Mouse (Mus musculus) adrenal gland, adult 2 months (tissue): Measurements from ENCODE around the gene Nlrp6. TPM values are rescaled to one million over a fixed set of nuclear protein-coding genes. Genes with fewer than 3 reads are reported as not detected.
A peak's percentile ranks its signal among the peaks of the same experiment; 100 is the strongest.

ENCODE experiments used
- DNase-seq: peaks from one replicate; pipeline ENCODE4 v3.0.0; 2021
- polyA plus RNA-seq: library from polyadenylated mRNA; depleted of rRNA; stranded (reverse); fragments of >200 nt; gene quantifications from 2 replicates; pipeline ENCODE4 v1.2.3, GENCODE M21; 2012
- total RNA-seq, 2 experiments: library from RNA; stranded (reverse); gene quantifications; 2 replicates each; pipeline ENCODE4 v1.2.3; 2021

The Nlrp6 gene
- total and polyA plus RNA-seq, 3 experiments: 0.62 to 2.0 (median 1.0) TPM

DNA sequence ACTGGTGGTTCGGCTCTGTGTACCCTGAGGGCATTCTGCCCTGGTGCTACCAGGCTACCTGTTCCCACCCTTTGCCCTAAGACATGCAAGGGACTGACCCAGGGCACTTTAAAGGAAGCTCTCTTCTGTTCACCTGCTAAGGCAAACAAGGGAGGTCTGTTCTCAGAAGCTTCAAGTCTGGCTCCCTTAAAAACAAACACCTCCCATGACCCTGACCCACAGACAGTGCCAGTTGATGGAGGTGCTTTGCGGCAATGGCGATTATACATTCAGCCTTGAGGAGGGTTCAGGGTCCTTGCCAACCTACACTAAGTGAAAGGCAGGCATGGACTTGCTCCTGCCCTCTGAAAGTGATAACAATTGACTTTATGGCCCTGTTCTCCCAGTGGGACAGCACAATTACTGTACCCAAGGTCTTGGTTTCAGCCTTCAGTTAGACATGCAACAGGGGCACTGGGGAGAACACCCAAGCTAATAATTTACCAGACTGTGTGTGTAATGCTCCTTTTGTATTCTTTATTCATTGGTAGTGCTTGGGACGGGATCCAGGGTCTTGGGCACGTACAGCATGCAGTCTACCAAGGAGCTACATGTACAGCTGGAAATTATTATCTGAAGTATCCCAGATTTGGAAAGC lies 7.7 kb upstream of the Nlrp6 start:
- no peak for DNase-seq

DNA sequence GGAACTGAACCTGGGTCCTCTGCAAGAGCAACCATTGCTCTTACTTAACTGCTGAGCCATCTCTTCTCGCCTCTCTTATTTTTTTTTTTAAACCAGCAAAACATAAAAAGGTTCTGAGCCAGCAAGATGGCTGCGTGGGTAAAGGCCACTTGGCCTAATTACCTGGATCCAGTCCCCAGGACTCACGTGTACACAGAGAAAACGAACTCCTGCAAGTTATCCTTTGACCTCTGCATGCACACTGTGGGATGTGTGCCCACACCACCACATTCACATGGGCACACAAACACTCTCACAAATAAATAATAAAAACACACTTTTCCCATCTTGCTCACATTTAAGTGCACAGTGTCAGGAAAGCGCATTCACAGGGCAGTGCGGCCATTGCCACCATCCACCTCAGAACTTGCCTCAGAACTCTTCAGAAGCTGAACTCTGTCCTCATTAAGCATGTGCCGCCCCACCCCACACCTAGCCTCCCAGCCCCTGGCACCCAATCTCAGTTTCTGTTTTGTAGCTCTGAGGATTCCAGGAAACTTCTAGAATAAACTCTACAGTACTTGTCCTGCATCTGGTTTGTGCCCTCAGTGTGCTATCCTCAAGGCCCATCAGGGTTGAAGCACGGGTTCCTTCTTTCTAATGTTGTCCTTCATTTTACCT lies 6.5 kb upstream of the Nlrp6 start:
- no peak for DNase-seq

DNA sequence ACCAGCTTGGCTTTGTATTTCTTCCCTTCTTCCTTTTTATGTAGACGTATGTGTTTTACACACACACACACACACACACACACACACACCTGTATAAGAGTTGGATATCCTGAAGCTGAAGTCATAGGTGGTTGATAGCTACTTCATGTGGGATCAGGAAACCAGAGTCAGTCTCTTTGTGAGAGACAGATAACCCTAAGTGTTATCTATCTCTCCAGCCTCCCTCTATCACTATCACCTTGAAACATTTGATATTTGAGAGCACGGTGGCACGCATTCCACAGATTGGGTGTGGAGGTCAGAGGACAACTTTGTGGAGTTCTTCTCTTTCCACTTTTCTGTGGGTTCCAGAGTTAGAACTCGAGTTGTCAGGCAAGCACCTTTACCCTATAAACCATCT lies 791 bp upstream of the Nlrp6 start:
- no peak for DNase-seq

DNA sequence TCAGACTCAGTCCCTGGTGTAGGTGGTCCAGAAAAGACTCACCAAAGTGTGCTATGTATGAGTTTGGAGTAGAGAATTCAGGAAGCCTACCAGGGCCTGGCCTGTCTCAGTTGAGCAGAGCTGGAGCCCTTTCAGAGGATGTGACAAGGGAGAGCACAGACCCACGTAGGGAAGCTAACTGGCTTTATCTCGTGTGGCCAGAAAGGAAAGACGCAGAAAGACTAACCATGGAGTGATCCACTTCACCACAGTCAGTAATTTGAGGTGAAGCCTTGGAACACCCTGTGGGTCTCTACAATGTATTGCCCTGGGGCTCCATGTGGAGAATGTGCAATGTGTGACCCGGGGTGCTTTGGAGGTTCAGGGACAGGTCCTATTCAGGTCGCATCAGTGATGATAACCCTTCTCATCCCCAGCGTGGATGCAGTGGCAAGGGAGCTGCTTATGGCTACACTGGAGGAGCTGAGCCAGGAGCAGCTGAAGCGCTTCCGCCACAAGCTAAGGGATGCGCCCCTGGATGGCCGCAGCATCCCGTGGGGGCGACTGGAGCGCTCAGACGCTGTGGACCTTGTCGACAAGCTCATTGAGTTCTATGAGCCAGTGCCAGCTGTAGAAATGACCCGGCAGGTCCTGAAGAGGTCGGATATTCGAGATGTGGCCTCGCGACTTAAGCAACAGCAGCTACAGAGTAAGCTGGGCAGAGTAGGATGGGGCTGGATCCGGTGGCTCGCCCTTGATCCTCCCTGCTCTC lies 698 bp downstream of the Nlrp6 start:
- DNase-seq: no peak

DNA sequence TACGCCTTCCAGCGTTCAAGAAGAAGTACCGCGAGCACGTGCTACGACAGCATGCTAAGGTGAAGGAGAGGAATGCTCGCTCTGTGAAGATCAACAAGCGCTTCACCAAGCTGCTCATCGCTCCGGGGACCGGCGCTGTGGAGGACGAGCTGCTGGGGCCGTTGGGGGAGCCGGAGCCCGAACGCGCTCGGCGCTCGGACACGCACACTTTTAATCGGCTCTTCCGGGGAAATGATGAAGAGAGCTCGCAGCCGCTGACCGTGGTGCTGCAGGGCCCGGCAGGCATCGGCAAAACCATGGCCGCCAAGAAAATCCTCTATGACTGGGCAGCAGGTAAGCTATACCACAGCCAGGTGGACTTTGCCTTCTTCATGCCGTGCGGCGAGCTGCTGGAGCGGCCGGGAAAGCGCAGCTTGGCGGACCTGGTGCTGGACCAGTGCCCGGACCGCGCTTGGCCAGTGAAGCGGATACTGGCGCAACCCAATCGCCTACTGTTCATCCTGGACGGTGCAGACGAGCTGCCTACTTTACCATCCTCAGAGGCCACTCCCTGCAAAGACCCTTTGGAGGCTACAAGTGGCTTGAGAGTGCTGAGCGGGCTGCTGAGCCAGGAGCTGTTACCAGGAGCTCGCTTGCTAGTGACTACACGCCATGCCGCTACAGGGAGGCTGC lies 1.8 kb downstream of the Nlrp6 start:
- DNase-seq: peak; percentile 78

DNA sequence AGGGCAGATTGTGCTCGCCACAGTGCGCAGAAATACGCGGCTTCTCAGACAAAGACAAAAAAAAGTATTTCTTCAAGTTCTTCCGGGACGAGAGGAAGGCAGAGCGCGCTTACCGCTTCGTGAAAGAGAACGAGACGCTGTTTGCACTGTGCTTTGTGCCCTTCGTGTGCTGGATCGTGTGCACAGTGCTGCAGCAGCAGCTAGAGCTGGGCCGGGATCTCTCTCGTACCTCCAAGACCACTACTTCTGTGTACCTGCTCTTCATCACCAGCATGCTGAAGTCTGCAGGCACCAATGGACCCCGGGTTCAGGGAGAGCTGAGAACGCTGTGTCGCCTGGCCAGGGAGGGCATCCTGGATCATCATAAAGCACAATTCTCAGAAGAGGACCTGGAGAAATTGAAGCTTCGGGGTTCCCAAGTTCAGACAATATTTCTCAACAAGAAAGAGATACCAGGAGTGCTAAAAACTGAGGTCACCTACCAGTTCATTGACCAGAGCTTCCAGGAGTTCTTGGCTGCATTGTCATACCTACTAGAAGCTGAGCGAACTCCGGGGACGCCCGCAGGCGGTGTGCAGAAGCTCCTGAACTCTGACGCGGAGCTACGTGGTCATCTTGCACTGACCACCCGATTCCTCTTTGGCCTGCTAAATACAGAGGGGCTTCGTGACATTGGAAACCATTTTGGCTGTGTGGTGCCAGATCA lies 2.5 kb downstream of the Nlrp6 start:
- no peak for DNase-seq

DNA sequence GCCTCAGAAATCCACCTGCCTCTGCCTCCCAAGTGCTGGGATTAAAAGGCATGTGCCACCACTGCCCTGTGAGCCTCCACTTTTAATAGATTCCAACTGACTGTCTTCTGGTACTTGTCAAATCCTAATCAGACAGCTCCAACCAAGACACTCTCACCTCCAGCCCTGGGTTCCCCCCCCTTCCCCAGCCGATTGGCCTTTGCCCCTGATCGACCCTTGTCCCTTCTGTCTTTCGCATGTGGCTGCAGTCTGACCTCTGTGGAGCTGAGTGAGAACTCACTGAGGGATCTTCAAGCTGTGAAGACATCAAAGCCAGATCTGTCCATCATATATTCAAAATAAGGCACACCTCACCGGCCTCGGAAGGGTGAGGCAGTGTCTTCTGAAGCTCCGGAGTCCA lies 6.5 kb downstream of the Nlrp6 start:
- DNase-seq: no peak

DNA sequence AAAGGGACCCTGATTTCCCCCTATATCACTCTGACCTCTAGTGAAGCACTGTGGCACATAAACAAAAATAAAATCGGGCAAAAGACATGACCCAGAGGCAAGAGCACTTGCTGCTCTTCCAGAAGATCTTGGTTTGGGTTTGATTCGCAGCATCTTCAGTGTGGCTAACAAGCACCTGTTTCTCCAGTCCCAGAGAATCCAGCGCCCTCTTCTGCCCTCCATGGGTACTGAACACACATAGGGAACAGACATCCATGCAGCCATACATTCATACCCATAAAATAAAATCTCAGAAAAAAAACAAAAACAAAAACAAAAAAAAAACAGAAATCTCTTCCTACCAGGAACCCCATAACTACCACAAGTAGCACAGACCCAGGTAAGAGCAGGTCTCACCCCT lies 17.7 kb downstream of the Nlrp6 start:
- no peak for DNase-seq

DNA sequence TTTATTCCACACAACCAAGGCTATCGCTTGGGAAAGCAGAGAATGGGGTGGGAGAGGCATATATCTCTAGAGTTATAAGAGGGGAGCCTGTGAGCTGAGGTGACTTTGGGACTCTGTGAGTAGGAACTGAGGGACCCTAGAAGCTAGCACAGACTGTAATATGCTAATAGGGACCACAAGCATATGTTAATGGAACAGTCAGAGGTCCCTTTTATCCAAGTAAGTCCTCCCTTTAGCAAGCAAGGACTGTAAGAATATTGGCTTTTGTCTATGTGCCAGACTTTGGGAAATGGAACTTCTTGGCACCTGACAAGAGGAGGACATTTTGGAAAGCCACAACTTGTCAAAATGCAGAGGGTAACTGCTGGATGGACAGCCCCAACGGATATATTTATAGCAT lies 18.2 kb downstream of the Nlrp6 start:
- DNase-seq: no peak

DNA sequence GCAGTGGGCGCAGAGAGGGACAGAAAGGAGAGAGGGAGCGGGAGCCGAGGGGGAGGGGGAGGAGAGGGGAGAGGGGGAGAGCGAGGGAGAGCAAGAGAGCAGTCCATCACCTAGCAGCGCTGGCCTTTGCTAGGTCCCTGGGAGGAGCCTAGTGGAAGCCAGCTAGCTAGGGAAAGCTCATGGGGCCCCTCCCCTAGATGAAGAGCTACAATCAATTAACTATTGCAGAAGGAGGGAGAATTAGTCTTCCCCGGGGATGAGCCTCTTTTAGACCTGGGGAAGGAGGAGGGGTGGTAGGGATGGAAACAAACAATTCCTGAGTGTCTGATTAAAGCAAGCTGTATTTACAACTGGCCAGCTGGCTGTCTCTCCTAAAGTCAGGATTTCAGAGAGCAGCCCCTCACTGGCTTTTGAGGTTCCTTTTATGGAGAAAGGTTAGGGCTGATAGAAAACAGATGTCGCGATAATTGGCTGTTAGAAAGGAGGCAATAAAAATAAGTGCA lies 19.0 kb downstream of the Nlrp6 start:
- DNase-seq: no peak

DNA sequence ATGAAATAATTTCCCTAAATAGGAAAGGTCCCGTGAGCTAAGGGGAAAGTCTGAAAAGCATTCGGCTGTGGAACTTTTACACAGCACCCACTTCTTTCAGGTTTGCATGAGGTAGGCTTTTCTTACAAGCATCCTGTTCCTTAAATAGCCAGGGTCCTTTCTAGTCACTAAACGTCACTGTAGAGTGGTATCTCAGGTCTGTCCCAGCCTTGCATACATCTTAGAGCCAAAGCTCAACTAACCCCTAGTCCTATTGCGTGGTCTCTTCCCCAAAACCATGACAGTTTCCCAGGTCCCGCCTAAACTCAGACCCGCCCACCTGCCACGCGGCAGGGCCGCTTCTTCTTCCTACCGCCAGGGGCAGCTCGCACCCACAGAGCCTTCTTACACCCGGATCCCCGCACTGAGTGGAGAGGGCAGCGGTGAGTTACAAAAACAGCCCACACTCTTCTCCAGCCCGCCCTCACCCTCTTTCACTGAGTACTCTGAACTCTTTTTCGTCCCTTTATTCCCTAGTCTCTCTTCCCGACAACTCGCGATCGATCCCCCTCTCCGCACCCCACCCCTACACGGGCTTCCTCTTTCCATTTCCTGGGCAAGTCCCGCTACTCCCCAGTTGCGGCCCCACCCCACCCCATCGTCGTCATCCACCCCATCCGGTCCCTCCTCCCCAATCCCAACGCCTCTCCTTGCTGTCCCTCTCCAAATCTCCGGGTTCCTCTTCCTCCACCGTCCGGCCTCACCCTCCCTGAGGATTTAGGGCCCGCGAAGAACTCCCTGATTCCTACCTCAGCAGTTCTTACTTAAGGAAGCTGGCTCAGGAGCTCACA lies 20.7 kb downstream of the Nlrp6 start, which contains the start of gene Pgghg:
Gene Pgghg (plus strand): TSS at position 170 of the 830 bp plus-strand sequence.
- DNase-seq: peak; percentile 94

DNA sequence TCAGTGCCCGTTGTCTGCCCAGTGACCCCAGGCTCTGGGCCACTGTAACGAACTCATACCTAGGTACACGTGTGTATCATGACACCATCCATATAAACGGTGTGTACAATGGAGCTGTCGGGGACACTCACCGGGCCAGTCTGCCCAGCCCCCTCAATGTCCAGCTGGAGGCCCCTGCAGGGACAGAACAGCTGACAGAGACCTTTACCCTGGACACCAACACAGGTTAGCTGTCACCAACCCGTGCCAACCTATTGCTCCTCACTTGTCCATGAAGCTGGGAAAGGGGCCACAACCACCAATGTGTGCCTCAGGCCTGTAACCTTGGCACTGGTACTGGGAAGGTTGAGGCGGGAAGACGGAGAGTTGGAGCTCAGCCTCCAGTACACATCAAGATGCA lies 21.6 kb downstream of the Nlrp6 start:
- peak; percentile 50 for DNase-seq

DNA sequence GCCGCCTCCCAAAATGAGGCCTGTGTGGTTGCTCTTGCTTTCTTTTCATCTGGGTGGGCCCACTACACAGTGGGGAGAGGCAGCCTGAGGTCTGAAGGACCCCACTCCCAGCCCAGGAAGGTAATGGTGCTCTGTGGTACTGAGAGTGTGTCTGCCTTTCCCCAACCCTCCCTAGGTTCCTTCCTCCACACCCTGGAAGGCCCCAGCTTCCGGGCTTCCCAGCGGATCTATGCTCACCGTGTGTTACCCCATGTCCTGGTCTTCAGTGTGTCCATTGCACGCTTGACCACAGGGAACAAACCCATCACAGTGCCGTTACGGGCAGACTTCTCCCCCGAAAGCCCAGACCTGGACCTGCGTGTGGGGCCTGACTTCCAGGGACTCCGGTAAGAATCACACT lies 22.1 kb downstream of the Nlrp6 start:
- no peak for DNase-seq

DNA sequence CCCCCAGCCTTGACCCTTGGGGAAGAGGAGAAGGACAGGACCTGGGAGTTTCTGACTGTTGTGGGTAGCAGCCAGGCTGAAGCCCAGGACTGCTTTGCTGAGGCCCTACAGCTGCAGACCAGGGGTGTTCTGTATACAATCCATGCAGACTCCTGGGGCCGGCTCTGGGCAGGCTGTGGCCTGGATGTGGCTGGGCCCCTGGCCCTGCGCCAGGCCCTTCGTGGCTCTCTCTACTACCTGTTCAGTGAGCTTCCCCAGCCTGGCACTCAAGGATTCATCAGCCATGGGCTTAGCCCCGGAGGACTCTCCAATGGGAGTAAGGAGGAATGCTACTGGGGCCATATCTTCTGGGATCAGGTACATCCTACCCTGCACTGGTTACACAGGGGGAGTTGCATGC lies 22.7 kb downstream of the Nlrp6 start:
- DNase-seq: no peak

DNA sequence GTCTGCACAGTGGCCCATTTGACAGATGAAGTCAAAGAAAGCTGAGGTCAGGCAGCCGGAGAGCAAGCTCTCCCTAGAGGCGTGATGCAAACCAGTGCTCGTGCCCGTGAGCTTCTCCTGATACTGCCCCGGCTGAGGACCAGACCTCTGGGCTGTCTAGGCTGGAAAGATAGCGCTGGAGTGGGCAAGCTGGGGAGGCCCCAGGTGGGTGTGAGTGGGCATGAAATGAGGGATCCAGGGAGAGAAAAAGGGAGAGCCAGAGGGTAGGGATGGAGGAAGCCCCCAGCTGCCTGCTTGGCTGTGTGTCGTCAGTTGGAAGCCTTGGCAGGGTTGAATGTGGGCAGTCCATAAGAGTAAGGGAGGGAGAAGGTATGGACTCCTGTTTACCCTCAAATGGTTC lies 23.5 kb downstream of the Nlrp6 start:
- no peak for DNase-seq

DNA sequence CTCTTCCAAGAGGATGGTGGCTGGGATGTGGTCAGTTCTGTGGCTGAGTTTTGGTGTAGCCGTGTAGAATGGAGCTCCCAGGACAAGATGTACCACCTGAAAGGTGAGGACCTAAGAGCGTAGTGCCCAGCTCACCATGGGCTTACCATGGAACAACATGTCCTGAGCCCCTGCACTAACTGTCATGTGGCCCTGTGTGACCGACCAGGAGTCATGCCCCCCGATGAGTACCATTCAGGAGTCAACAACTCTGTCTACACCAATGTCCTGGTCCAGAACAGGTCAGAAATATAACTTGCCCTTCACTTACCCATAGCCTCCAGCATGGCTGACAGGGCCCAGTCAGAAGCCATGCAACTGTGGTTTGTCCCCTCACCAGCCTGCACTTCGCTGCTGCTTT lies 24.5 kb downstream of the Nlrp6 start:
- DNase-seq: no peak

DNA sequence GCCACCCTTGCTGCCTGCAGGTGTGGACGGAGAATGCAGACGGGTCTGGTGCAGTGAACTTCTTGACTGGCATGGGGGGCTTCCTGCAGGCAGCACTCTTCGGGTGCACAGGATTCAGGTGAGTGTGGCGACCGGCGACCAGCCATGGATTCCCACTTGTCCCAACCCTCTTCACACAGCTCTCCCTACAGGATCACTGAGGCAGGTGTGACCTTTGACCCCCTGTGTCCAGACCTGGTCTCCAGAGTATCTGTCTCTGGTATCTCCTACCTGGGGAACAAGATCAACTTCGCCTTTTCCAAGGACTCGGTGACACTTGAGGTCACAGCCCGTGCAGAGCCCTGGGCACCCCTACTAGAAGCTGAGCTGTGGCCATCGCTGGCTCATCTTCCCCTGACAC lies 25.6 kb downstream of the Nlrp6 start:
- no peak for DNase-seq

DNA sequence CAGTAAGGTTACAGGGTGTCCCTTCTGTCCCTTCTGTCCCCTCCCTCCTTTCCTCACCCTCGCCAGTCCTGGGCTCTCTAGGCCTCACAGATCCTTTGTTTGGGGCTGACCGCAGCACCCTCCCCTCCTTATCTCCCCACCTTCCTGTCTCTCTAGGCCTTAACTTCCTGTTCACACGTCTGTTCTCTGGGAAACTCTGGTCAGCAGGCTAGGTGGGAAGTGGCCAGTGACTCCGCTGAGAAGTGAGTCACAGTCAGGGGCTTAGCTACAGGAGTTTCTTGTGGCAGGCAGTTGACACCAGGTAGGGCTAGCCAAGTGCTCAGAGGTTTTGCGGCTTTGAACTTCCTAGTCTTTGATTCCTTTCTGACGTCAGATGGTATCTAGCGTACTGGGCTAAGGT lies 26.3 kb downstream of the Nlrp6 start:
- no peak for DNase-seq

DNA sequence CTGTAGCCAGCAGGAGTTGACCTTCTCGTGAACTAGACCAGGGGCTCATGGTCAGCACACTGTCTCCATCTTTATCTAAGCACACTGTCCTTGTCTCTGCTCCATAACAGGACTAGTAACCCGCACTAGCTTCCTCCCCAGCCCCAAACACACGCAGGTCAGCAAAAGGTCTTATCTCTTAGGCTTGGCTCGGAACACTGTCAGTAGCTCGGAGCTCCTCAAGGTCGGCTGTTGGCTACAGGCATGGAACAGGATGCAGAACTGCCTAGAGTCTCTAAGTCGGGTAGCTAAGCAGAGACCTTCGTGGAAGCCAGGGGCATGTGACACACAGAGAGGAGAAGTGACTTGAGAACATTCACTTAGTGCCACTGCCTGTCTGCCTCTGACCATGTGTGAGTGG lies 27.5 kb downstream of the Nlrp6 start:
- peak; percentile 78 for DNase-seq

DNA sequence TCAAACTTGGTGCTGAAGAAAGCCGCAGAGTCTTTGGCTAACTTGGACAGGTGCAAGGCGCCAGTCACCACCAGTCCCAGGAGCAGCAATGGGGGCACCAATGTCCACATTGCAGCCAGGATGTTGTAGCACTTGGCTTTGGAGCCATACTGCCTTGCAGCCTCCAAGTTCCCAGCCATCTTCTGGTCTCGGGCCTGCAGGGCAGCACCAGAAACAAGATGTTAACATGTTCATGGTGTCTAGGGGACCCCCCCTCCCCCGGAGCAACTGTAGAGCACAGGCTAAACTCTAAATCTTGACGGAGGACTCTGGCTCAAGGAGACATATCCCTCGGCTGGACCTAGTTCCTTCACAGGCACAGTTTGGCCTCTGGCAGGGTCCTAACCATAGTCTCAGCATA lies 28.6 kb downstream of the Nlrp6 start:
- DNase-seq: no peak
